Mouse (Mus musculus) myocyte (in vitro differentiated cells): ENCODE data around the gene Mical2.

ENCODE experiments used
- E2F4 ChIP-seq: IDR thresholded peaks from one replicate; pipeline ENCODE4 v1.6.1; 2011; ENCODE audit warnings: mild to moderate bottlenecking, control low read depth, moderate library complexity; ENCODE audit not compliant: insufficient read depth
- MAX ChIP-seq: IDR thresholded peaks from one replicate; pipeline ENCODE4 v1.6.1; 2011; ENCODE audit warnings: low read depth, mild to moderate bottlenecking, control low read depth
- MYOG ChIP-seq, 3 experiments: IDR thresholded peaks; one replicate each; pipeline ENCODE4 v1.6.1; 2011; ENCODE audit warnings: control low read depth in 2 of 3, low read depth in 2 of 3, mild to moderate bottlenecking in 2 of 3; ENCODE audit not compliant: insufficient read length in 2 of 3, control insufficient read depth in 1 of 3, insufficient read depth in 1 of 3
- POLR2A ChIP-seq: IDR thresholded peaks from one replicate; pipeline ENCODE4 v1.6.1; 2011; ENCODE audit warnings: low read depth, mild to moderate bottlenecking, control low read depth, moderate library complexity; ENCODE audit not compliant: insufficient read length
- POLR2AphosphoS2 ChIP-seq: IDR thresholded peaks from one replicate; pipeline ENCODE4 v1.6.1; 2011; ENCODE audit warnings: low read depth, control low read depth; ENCODE audit not compliant: insufficient read length
- TCF3 ChIP-seq: IDR thresholded peaks from one replicate; pipeline ENCODE4 v1.6.1; 2011; ENCODE audit warnings: low read depth, control low read depth; ENCODE audit not compliant: insufficient read length

- TF ChIP-seq POLR2A (no peak), POLR2AphosphoS2 (no peak), E2F4 (no peak), MAX (no peak), TCF3 (no peak), MYOG (IDR thresholded peaks at IDR 0.05; ENCODE audit: control insufficient read depth in 1 of 3, insufficient read depth in 1 of 3, insufficient read length in 2 of 3, low read depth in 2 of 3) (no peak)
These were observed 151.0 kb downstream of the Mical2 start for GRCm38 (mm10) chr7:112376611-112377010.
